14 mouse cellular contexts compared by ENCODE assay signal in the genomic region with DNA sequence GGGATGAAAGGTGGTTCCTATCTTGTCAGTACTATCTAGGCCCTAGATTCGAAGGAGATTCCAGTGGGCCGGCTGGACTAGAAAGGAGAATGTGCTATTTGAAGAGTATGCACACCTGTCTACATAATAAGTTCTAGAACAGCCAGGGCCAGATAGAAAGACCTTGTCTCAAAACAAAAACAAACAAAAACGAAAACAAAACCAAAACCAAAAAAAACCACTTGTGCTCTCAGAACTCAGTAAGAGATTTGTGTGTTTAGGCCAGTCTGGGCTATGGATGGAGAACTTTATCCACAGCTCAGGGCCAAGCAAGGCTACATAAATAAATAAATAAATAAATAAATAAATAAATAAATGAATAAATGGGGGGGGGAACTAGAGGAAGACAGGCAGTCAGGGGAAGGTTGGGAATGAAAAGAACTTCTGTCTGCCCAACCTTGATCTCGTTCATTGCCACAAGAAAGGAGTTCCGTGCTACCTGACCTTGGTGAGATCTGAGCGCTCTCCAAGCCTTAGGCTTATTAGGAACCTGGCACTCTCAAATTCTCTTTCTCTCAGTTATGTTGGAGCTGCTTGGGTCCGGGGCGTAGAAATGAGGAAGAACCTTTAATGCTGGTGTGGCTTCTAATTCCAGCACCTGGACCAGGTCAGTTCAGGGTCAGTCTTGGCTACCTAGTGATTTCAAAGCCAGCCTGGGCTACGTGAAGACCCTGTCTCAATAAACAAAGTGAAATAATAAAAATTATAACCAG. TPM values are rescaled to one million over a fixed set of nuclear protein-coding genes. Genes with fewer than 3 reads are reported as not detected.
DNase-seq lines count a peak whose midpoint lies in the region; ATAC-seq and TF ChIP-seq lines count a peak whose summit lies in the region.
"Had no signal": no experiment of that assay in that cellular context is flagged by ENCODE, and none has a peak within 500 bp of the region (broad histone marks: within the 10 kb centered on the region; RNA-seq: fewer than 3 reads in every experiment).

No protein-coding gene starts in this region.

- no peak for TF ChIP-seq CTCF in E14TG2a.4 (conservative IDR thresholded peaks at IDR 0.05; ENCODE audit: low read length)
- no peak for TF ChIP-seq CTCF in small intestine, adult 2 months (IDR thresholded peaks at IDR 0.05; ENCODE audit: extremely low read depth, insufficient read length, insufficient replicate concordance, low read depth, low read length)

- H3K4me3 ChIP-seq in kidney, embryonic 14.5 days (ENCODE audit: low read length), result no peak overlapping the region
- H3K4me3 ChIP-seq in E14TG2a.4 (replicated peaks; ENCODE audit: low read length), result peak overlapping the region; percentile 63
- no peak overlapping the region for H3K4me3 ChIP-seq in intestine, embryonic 15.5 days (replicated peaks)
- no peak overlapping the region for H3K4me3 ChIP-seq in small intestine, adult 2 months (ENCODE audit: low read depth, low read length)
- no peak overlapping the region for H3K4me3 ChIP-seq in neural tube, embryonic 15.5 days (replicated peaks)
- H3K4me3 ChIP-seq: embryonic facial prominence, embryonic 15.5 days; midbrain, embryonic 15.5 days; neural tube, embryonic 13.5 days had no signal

- H3K4me2 ChIP-seq in kidney, embryonic 14.5 days (replicated peaks; ENCODE audit: low read depth, low read length), result no peak overlapping the region
- peak overlapping the region; percentile 46; the same call in 1 of the 2 replicates for H3K4me2 ChIP-seq in intestine, embryonic 15.5 days (replicated peaks)
- H3K4me2 ChIP-seq in neural tube, embryonic 15.5 days, result no peak overlapping the region
- H3K4me2 ChIP-seq: embryonic facial prominence, embryonic 15.5 days; midbrain, embryonic 15.5 days; neural tube, embryonic 13.5 days had no signal

- ATAC-seq in kidney, embryonic 14.5 days (ENCODE audit: low FRiP score, low TSS enrichment), result no peak
- no peak for ATAC-seq in intestine, embryonic 15.5 days
- no peak for ATAC-seq in neural tube, embryonic 15.5 days (ENCODE audit: low FRiP score)
- ATAC-seq: hindbrain, embryonic 16.5 days; midbrain, embryonic 15.5 days had no signal

- no peak for DNase-seq in kidney, postnatal 36 days
- DNase-seq in cerebellum, postnatal 36 days, result no peak
- DNase-seq: left cerebral cortex, postnatal 4 days; thymus, postnatal 4 days had no signal

- H3K4me1 ChIP-seq in kidney, embryonic 14.5 days (ENCODE audit: control insufficient read depth, insufficient read depth, low read length), result peaks cover 12% of the 10 kb centered on the region; the same call in 1 of the 2 replicates
- peaks cover 81% of the 10 kb centered on the region for H3K4me1 ChIP-seq in E14TG2a.4 (replicated peaks; ENCODE audit: low read depth, low read length)
- peaks cover 4% of the 10 kb centered on the region; the same call in 1 of the 2 replicates for H3K4me1 ChIP-seq in intestine, embryonic 15.5 days (replicated peaks)
- H3K4me1 ChIP-seq in small intestine, adult 2 months (ENCODE audit: control insufficient read depth, insufficient read depth, insufficient read length, low read length), result peaks cover 30% of the 10 kb centered on the region; the same call in 1 of the 2 replicates
- H3K4me1 ChIP-seq in neural tube, embryonic 15.5 days, result peaks cover 7% of the 10 kb centered on the region

- no peaks in the 10 kb centered on the region for H3K27me3 ChIP-seq in kidney, embryonic 14.5 days (ENCODE audit: control insufficient read depth, insufficient read depth, low read length)
- H3K27me3 ChIP-seq in E14TG2a.4 (ENCODE audit: insufficient read depth, low read length), result no peaks in the 10 kb centered on the region
- H3K27me3 ChIP-seq in intestine, embryonic 15.5 days (replicated peaks), result no peaks in the 10 kb centered on the region
- no peaks in the 10 kb centered on the region for H3K27me3 ChIP-seq in small intestine, adult 2 months (ENCODE audit: control insufficient read depth, insufficient read depth, low read length)
- 0 out of 2 replicates have a peak, but pooled peaks cover 3% of the 10 kb centered on the region for H3K27me3 ChIP-seq in neural tube, embryonic 15.5 days (replicated peaks)
- H3K27me3 ChIP-seq: embryonic facial prominence, embryonic 15.5 days; midbrain, embryonic 15.5 days; neural tube, embryonic 13.5 days had no signal

- no peak overlapping the region for H3K9ac ChIP-seq in kidney, embryonic 14.5 days (ENCODE audit: low read depth, low read length)
- peak overlapping the region; percentile 15; the same call in 1 of the 2 replicates for H3K9ac ChIP-seq in intestine, embryonic 15.5 days
- no peak overlapping the region for H3K9ac ChIP-seq in neural tube, embryonic 15.5 days (replicated peaks)
- H3K9ac ChIP-seq: embryonic facial prominence, embryonic 15.5 days; midbrain, embryonic 15.5 days; neural tube, embryonic 13.5 days had no signal

- H3K27ac ChIP-seq in kidney, embryonic 14.5 days (ENCODE audit: low read depth, low read length), result 0 out of 2 replicates have a peak overlapping the region, but pooled peaks have one; percentile 69
- peak overlapping the region; percentile 90 for H3K27ac ChIP-seq in intestine, embryonic 15.5 days
- H3K27ac ChIP-seq in small intestine, adult 2 months (ENCODE audit: insufficient read depth, low read depth, low read length), result peak overlapping the region; percentile 99
- no peak overlapping the region for H3K27ac ChIP-seq in neural tube, embryonic 15.5 days (replicated peaks)
- H3K27ac ChIP-seq: embryonic facial prominence, embryonic 15.5 days; midbrain, embryonic 15.5 days; neural tube, embryonic 13.5 days had no signal

- H3K9me3 ChIP-seq in kidney, embryonic 14.5 days (ENCODE audit: control insufficient read depth, low read length), result no peaks in the 10 kb centered on the region
- no peaks in the 10 kb centered on the region for H3K9me3 ChIP-seq in E14TG2a.4 (ENCODE audit: low read length)
- H3K9me3 ChIP-seq in intestine, embryonic 15.5 days, result no peaks in the 10 kb centered on the region
- H3K9me3 ChIP-seq in neural tube, embryonic 15.5 days (replicated peaks), result no peaks in the 10 kb centered on the region
- H3K9me3 ChIP-seq: embryonic facial prominence, embryonic 15.5 days; midbrain, embryonic 15.5 days; neural tube, embryonic 13.5 days had no signal

- no peak for TF ChIP-seq POLR2A in small intestine, adult 2 months (IDR thresholded peaks at IDR 0.05; ENCODE audit: low read depth, low read length)

- 86% methylated on average over 9 of the region's 9 CpGs for WGBS in kidney, embryonic 14.5 days
- 66% methylated on average over 9 of the region's 9 CpGs for WGBS in intestine, embryonic 15.5 days
- 26% methylated on average over 9 of the region's 9 CpGs for WGBS in small intestine, adult 2 months
- WGBS in neural tube, embryonic 15.5 days, result 89% methylated on average over 9 of the region's 9 CpGs

- no peaks in the 10 kb centered on the region for H3K36me3 ChIP-seq in kidney, embryonic 14.5 days (ENCODE audit: control insufficient read depth, insufficient read depth, low read length)
- H3K36me3 ChIP-seq in E14TG2a.4 (ENCODE audit: insufficient read depth, low read length), result peaks cover 2% of the 10 kb centered on the region
- no peaks in the 10 kb centered on the region for H3K36me3 ChIP-seq in intestine, embryonic 15.5 days
- H3K36me3 ChIP-seq in small intestine, adult 2 months (ENCODE audit: control insufficient read depth, insufficient read depth, low read length), result no peaks in the 10 kb centered on the region
- H3K36me3 ChIP-seq in neural tube, embryonic 15.5 days, result no peaks in the 10 kb centered on the region
- H3K36me3 ChIP-seq: embryonic facial prominence, embryonic 15.5 days; midbrain, embryonic 15.5 days; neural tube, embryonic 13.5 days had no signal

RNA-seq across cellular contexts. Expression of gene Ubald2, which starts 3.9 kb away (rescaled TPM):
- polyA plus RNA-seq in kidney, embryonic 14.5 days (2014; fragmentation: Nextera tagmentation; extraction: Ambion mirVana), result 79.7 and 80.8 TPM in 2 replicates
- polyA plus RNA-seq in intestine, embryonic 15.5 days (2015; fragmentation: Nextera tagmentation; extraction: Ambion mirVana), result 48.8 and 50.7 TPM in 2 replicates
- polyA plus RNA-seq in small intestine, adult 2 months (2012; rRNA removed), result 192 and 574 TPM in 2 replicates
- polyA plus RNA-seq in neural tube, embryonic 15.5 days (2015; fragmentation: Nextera tagmentation; extraction: Ambion mirVana), result 33.9 and 39.2 TPM in 2 replicates

RNA-seq across cellular contexts. Expression of gene Rnf157, which starts 17.2 kb away (rescaled TPM):
- 9.1 and 14.1 TPM in 2 replicates for polyA plus RNA-seq in kidney, embryonic 14.5 days (2014; fragmentation: Nextera tagmentation; extraction: Ambion mirVana)
- polyA plus RNA-seq in intestine, embryonic 15.5 days (2015; fragmentation: Nextera tagmentation; extraction: Ambion mirVana), result 16.4 and 18.2 TPM in 2 replicates
- 1.4 and 2.3 TPM in 2 replicates for polyA plus RNA-seq in small intestine, adult 2 months (2012; rRNA removed)
- polyA plus RNA-seq in neural tube, embryonic 15.5 days (2015; fragmentation: Nextera tagmentation; extraction: Ambion mirVana), result 69.9 and 85.4 TPM in 2 replicates

RNA-seq across cellular contexts. Expression of gene Qrich2, which starts 36.0 kb away (rescaled TPM):
- polyA plus RNA-seq in kidney, embryonic 14.5 days (2014; fragmentation: Nextera tagmentation; extraction: Ambion mirVana), result 0.34 and 0.39 TPM in 2 replicates
- polyA plus RNA-seq in intestine, embryonic 15.5 days (2015; fragmentation: Nextera tagmentation; extraction: Ambion mirVana), result 0.30 TPM in 1 of 2 replicates, not detected in the other
- 0.01 and 0.13 TPM in 2 replicates for polyA plus RNA-seq in small intestine, adult 2 months (2012; rRNA removed)
- polyA plus RNA-seq in neural tube, embryonic 15.5 days (2015; fragmentation: Nextera tagmentation; extraction: Ambion mirVana), result 0.15 TPM in 1 of 2 replicates, not detected in the other
- polyA plus RNA-seq: heart, postnatal 0 days; midbrain, embryonic 15.5 days; neural tube, embryonic 13.5 days had no signal
